Mouse (Mus musculus) cortical plate, adult 2 months (tissue): Measurements from ENCODE around the gene Kmt5c. TPM values are rescaled to one million over a fixed set of nuclear protein-coding genes. Genes with fewer than 3 reads are reported as not detected.
A peak's percentile ranks its signal among the peaks of the same experiment; 100 is the strongest.

Experiments used
- H3K27ac ChIP-seq: fragments of 200-500 bp; 2 replicates; pipeline ENCODE4 v1.5.1; 2012; ENCODE audit warnings: low read length, control low read depth, inconsistent platforms; ENCODE audit not compliant: insufficient read depth
- H3K4me1 ChIP-seq: fragments of 200-500 bp; 2 replicates; pipeline ENCODE4 v1.6.1; 2011; ENCODE audit warnings: low read length; ENCODE audit not compliant: control insufficient read depth, insufficient read depth
- H3K4me3 ChIP-seq: fragments of 200-500 bp; 2 replicates; pipeline ENCODE4 v1.5.1; 2011; ENCODE audit warnings: mild to moderate bottlenecking, low read length, control low read depth; ENCODE audit not compliant: insufficient read depth
- CTCF ChIP-seq: fragments of 200-500 bp; IDR thresholded peaks from 2 replicates; pipeline ENCODE4 v1.5.1; 2011; ENCODE audit warnings: mild to moderate bottlenecking, control low read depth, low read length; ENCODE audit not compliant: insufficient read depth; ENCODE audit errors: extremely low read depth
- POLR2A ChIP-seq: fragments of 200-500 bp; IDR thresholded peaks from 2 replicates; pipeline ENCODE4 v1.6.1; 2011; ENCODE audit warnings: mild to moderate bottlenecking, low read length, control low read depth; ENCODE audit not compliant: insufficient read depth; ENCODE audit errors: extremely low read depth
- polyA plus RNA-seq: library from polyadenylated mRNA; depleted of rRNA; stranded (reverse); fragments of >200 nt; gene quantifications from 2 replicates; pipeline ENCODE4 v1.2.3, GENCODE M21; 2012

Kmt5c gene
- polyA plus RNA-seq, 1 experiment, result 60.1 TPM

DNA sequence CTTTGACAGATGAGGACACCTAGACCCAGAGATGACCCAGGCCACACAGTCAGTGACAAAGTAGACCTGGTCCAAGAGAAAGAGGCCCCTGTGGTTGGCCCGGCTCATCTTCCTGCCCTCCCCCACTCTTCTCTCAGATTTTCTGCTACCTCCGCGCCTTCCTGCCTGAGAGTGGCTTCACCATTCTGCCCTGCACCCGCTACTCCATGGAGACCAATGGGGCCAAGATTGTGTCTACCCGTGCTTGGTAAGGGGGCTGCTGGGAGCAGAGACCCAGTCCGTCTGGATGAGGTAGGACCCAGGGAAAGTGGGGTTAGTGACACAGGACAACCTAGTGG, 2.5 kb downstream of the Kmt5c start:
- Histone ChIP-seq H3K4me1 (0 out of 2 replicates have a peak, but pooled peaks cover 3% of the 10 kb centered on the region), H3K27ac (no peak overlapping the region), H3K4me3 (no peak overlapping the region)
- TF ChIP-seq CTCF (no peak), POLR2A (no peak)

DNA sequence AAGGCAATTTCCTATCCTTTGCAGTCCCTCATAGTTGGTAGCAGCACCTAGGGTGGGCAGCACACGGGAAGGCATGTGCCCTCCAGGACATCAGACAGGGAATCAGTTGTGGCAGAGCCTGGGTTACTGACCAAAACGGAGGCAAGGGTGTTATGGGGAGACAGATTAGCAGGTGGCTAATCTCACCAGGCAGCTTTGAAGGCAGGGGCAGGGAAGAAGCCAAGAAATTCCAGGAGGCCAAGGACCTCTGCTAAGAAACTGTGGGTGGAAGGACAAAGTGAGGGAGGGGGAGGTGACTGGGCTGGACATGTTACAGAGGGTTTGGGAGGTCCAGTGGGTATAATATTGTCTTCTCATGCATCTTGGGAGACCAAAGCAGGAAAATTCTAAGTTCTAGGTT, 3.4 kb downstream of the Kmt5c start:
- H3K27ac ChIP-seq, result no peak overlapping the region
- no peak for TF ChIP-seq POLR2A
- no peak for TF ChIP-seq CTCF
- no peak overlapping the region for H3K4me3 ChIP-seq
- H3K4me1 ChIP-seq, result 0 out of 2 replicates have a peak, but pooled peaks cover 3% of the 10 kb centered on the region

DNA sequence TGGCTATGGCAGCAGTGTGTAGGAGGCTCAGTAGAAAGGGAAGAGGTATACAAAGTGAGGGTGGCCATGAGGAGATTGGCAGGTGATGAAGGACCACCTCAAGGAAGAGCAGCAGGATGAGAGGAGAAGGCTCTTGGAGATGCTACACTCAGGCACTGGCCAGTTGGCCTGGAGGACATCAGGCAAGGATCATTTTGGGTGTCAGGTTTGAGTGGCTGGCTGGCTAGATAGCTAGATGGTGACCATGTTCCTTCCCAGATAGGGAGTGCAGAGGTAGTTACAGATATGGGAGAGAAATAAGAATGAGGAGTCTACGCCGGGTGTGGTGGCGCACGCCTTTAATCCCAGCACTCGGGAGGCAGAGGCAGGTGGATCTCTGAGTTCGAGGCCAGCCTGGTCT, 5.0 kb downstream of the Kmt5c start:
- no peak overlapping the region for H3K27ac ChIP-seq
- 0 out of 2 replicates have a peak, but pooled peaks cover 3% of the 10 kb centered on the region for H3K4me1 ChIP-seq
- TF ChIP-seq CTCF (no peak), POLR2A (no peak)
- no peak overlapping the region for H3K4me3 ChIP-seq

DNA sequence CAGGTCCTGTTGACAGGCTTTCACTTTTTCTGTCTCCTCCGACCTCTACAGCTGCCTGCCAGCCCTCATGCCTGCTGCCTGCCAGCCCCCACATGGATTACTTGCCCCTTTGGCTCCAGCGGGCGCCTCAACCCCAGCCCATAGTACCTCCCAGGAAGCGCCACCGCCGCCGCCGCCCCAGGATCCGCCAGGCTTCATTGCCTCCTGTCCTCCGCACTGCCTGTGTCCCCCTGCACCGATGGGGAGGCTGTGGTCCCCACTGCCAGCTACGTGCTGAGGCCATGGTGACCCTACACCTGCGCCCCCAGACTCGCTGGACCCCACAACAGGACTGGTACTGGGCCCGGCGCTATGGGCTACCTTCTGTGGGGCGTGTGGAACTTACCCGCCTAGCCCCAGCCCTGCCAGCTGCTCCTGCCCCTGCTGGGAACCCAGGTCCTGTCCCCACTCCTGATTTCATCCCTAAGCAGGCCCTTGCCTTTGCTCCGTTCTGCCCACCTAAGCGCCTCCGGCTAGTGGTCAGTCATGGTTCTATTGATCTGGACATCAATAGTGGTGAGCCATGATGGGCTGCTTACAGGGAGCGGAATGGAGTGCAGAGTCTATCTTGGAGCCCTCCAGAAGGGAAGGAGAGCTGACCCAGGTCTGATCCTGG, 6.5 kb downstream of the Kmt5c start:
- Histone ChIP-seq H3K4me3 (no peak overlapping the region), H3K4me1 (no peaks in the 10 kb centered on the region), H3K27ac (no peak overlapping the region)
- TF ChIP-seq CTCF, result no peak
- no peak for TF ChIP-seq POLR2A

DNA sequence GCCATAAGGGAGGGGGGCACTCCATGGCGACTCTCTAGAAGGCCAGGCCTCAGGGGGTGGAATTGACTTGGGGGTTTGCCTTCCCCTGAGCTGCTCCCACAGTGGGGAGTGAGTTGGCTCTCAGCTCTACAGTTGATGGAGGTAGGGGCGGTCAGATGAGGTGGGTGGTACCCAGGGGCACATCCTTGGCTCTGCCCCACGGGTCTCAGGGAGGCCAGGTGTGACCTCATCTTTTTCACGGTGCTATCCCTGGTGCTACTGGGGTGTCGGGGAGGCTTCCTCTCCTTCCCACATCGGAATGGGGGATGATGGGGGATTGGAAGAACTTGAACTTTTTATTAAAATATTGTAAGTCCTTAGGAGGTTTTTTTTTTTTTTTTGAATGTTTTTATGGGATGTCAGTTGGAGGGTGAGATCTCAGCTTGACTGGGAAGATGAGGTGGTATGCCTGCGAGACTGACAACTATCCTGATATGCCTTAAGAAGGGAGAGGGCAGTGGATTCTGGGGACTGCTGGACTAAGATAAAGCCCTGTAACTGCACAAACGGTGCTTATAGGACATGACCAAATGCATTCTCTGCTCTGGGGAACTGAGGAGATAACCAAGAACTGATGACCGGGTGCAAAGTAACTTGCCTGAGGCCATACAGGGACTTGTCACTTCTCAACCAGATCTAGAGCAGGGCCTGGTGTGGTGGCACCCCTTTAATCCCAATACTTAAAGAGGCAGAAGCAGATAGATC, 7.4 kb downstream of the Kmt5c start:
- no peak for TF ChIP-seq CTCF
- TF ChIP-seq POLR2A, result no peak

DNA sequence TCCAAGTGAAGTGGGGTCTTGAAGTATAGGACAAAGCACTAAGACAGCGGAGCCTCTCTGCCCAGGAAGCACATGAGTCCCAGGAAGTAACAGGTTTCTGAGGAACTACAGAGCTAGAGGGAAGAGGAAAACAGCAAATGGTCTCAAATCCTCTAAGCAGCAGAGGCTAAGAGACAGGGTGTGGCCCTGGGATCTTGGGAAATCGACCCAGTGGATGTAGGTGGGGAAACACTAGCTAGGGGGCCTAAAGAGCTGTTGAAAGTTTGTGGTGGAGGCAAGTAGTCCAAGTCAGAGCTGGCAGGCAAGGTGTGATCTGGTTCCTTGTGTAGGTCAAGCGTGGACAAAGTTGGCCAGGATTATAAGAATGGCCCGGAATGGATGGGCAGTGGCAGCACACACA, 8.4 kb downstream of the Kmt5c start:
- TF ChIP-seq CTCF, result no peak
- TF ChIP-seq POLR2A, result no peak
- no peak overlapping the region for H3K4me3 ChIP-seq
- H3K4me1 ChIP-seq, result 0 out of 2 replicates have a peak, but pooled peaks cover 1% of the 10 kb centered on the region
- no peak overlapping the region for H3K27ac ChIP-seq

More for the DNA sequence above, 7.4 kb downstream of the Kmt5c start:
- Histone ChIP-seq H3K27ac (no peak overlapping the region), H3K4me3 (no peak overlapping the region), H3K4me1 (0 out of 2 replicates have a peak, but pooled peaks cover 1% of the 10 kb centered on the region)

DNA sequence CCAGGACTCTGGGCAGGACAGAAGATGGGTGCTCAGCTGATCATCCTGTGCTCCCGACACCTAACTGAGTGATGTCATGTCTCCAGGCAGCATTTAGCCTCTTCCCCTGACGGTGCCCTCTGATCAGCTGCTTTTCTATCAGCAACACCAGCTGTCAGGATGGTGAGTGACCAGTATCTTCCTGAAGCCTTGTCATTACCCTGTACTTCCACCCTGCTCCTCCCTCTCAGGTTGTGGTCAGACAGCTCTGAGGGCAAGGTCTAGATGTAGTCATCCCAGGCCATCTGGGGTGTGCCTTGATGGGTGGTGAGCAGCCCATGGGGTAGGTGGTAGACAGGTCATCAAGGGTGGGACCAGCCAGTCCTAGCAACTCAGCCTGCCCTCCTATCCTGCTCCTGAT, 9.3 kb downstream of the Kmt5c start:
- Histone ChIP-seq H3K27ac (no peak overlapping the region), H3K4me3 (no peak overlapping the region), H3K4me1 (0 out of 2 replicates have a peak, but pooled peaks cover 1% of the 10 kb centered on the region)
- no peak for TF ChIP-seq CTCF
- no peak for TF ChIP-seq POLR2A

DNA sequence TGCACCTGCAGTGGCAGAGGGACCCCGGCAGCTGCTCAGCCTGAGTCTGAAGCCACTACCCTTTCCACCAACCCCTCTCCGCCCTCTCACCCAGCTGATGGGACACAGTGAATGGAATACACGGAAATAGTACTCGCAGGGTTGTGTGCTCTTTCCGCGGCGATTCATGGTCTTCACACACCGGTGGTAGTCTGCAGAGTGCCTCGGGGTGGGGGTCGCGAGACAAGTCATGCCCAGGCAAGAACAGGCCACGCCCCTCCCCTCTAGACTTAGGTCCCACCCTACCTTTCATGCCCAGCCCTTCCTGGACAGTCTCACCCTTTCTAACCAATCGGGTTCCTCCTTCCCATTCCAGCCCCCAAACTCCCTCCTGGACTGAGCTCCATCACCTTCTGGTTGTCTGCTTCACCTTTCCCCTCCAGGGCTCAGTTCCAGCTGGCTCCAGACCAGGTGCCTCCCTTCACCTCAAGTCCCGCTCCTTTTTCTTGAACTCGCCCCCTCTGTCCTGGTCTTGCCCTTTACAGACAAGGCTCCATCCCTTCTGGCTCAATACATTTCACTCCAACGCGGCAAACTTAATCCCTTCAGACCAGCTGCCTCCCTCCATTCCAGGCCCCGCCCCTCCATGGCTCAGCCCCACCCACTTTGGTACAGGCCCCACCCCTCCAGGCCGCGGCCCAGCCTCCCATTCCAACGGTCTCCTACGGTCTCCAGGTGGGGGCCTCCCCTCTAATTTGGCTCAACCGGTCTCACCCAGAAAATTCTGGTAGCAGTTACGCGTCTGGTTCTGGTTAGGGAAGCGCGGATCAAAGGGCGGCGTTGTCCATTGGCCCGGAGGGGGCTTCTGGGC, 12.3 kb downstream of the Kmt5c start:
- Histone ChIP-seq H3K4me3 (0 out of 2 replicates have a peak overlapping the region, but pooled peaks have one; percentile 8), H3K4me1 (0 out of 2 replicates have a peak, but pooled peaks cover 1% of the 10 kb centered on the region), H3K27ac (no peak overlapping the region)
- TF ChIP-seq CTCF, result no peak
- TF ChIP-seq POLR2A, result no peak

DNA sequence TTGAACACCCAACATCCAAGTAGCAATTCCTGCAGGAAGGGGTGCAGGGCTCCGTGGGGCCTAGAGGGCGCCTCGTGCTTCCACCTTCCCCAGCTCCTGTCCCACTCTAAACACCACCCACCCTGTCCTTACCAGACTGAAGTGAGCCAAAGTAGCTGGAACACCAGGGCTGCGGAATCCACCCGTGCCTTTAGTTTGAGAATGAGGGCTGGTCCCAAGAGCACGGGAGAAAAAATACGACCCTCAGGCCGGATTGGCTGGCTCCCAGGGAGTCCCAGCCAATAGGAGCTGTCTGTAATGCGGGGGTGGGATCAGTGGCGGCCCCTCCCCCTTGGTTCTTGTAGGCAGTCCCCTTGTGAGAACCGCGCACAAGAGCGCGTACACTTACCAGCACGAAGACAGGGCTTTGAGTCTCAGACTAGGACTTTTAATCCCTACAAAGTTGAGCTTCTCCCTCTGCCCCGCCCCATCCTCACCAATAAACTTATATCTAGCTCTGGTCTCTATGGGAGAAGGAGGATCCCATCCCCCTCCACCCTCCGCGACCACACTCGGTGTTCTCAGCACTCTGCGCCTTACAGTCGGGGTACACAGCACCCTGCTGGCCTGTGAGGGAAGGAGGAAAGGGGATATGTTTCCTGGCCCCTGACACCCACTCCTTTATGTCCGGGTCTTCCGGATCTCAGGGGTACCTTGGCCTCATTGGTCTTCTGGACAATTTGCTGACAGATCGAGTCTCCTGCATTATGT, 13.1 kb downstream of the Kmt5c start, which contains the start of gene Cox6b2:
Gene Cox6b2 (minus strand): TSS at position 274 of the 750 bp plus-strand sequence.
- Histone ChIP-seq H3K27ac (no peak within 1 kb of the TSS), H3K4me3 (0 out of 2 replicates have a peak within 1 kb of the TSS, but pooled peaks have one; percentile 8), H3K4me1 (0 out of 2 replicates have a peak, but pooled peaks cover 1% of the 10 kb centered on the region)
- no peak for TF ChIP-seq CTCF
